Mouse (Mus musculus) MEL (cell line): ENCODE measurements at regions not wholly inside any gene's neighbourhood (a gene's known extent, or its start where the extent isn't known, plus 50 kb on each side); places are given as distances from the start of the nearest gene placed in this dataset.
A peak's percentile ranks its signal among the peaks of the same experiment; 100 is the strongest.
"Not testable (repeated sequence)": the region's sequence is repeated elsewhere in the genome, so short reads cannot be mapped to it uniquely, and the experiment has no call there.

Source experiments
- DNase-seq: peaks from one replicate; pipeline ENCODE4 v3.0.0; 2011; ENCODE audit warnings: low read depth, low spot score
- H3K27ac ChIP-seq: 2 replicates; pipeline ENCODE4 v1.5.1; 2012; ENCODE audit warnings: low read depth, mild to moderate bottlenecking, control low read depth, low read length, moderate library complexity; ENCODE audit not compliant: control insufficient read depth
- H3K27me3 ChIP-seq, 2 experiments: fragments of 150-350 bp in 1 of 2; sonication (generic) in 1 of 2; 2 replicates each; pipeline ENCODE4 v1.6.1; 2012; ENCODE audit warnings: low read length in 2 of 2, mild to moderate bottlenecking in 2 of 2, improper control_type of control experiment in 1 of 2, moderate library complexity in 1 of 2; ENCODE audit not compliant: insufficient read depth in 2 of 2, control insufficient read depth in 1 of 2
- H3K36me3 ChIP-seq, 2 experiments: 2 replicates each; pipeline ENCODE4 v1.6.1; 2012 to 2014; ENCODE audit warnings: low read length in 2 of 2, improper control_type of control experiment in 1 of 2, inconsistent platforms in 1 of 2, mild to moderate bottlenecking in 1 of 2; ENCODE audit not compliant: insufficient read depth in 2 of 2, control insufficient read depth in 1 of 2
- H3K4me1 ChIP-seq, 2 experiments: fragments of 150-350 bp in 1 of 2; sonication (generic) in 1 of 2; 2 replicates each; pipeline ENCODE4 v1.6.1; 2012; ENCODE audit warnings: low read length in 2 of 2, improper control_type of control experiment in 1 of 2, mild to moderate bottlenecking in 1 of 2; ENCODE audit not compliant: insufficient read depth in 2 of 2, control insufficient read depth in 1 of 2
- H3K4me3 ChIP-seq, 2 experiments: fragments of 150-350 bp in 1 of 2; sonication (generic) in 1 of 2; 2 replicates each; pipeline ENCODE4 v1.5.1; 2012; ENCODE audit warnings: low read depth in 2 of 2, low read length in 2 of 2, mild to moderate bottlenecking in 2 of 2, moderate library complexity in 2 of 2, control low read depth in 1 of 2, improper control_type of control experiment in 1 of 2; ENCODE audit not compliant: control insufficient read depth in 1 of 2, insufficient read depth in 1 of 2
- H3K79me2 ChIP-seq: 2 replicates; pipeline ENCODE4 v1.6.1; 2012; ENCODE audit warnings: mild to moderate bottlenecking, low read length, moderate library complexity; ENCODE audit not compliant: control insufficient read depth, poor library complexity, insufficient read depth
- H3K9ac ChIP-seq: 2 replicates; pipeline ENCODE4 v1.6.1; 2012; ENCODE audit warnings: low read depth, mild to moderate bottlenecking, control low read depth, low read length, moderate library complexity; ENCODE audit not compliant: control insufficient read depth, poor library complexity, severe bottlenecking
- H3K9me3 ChIP-seq: fragments of 150-350 bp; sonication (generic); replicated peaks from 2 replicates; pipeline ENCODE4 v1.6.1; 2012; ENCODE audit warnings: mild to moderate bottlenecking, low read length, improper control_type of control experiment, moderate library complexity; ENCODE audit not compliant: insufficient read depth
- BHLHE40 ChIP-seq: IDR thresholded peaks from 2 replicates; pipeline ENCODE4 v1.6.1; 2012; ENCODE audit warnings: low read depth, mild to moderate bottlenecking, inconsistent platforms, low read length, improper control_type of control experiment, borderline replicate concordance
- GATA1 ChIP-seq: IDR thresholded peaks from 2 replicates; pipeline ENCODE4 v1.6.1; 2011; ENCODE audit warnings: low read depth, low read length, improper control_type of control experiment
- HCFC1 ChIP-seq: IDR thresholded peaks from 2 replicates; pipeline ENCODE4 v1.6.1; 2012; ENCODE audit warnings: low read depth, mild to moderate bottlenecking, inconsistent platforms, low read length, improper control_type of control experiment, moderate library complexity
- MAFK ChIP-seq: IDR thresholded peaks from 2 replicates; pipeline ENCODE4 v1.6.1; 2011; ENCODE audit warnings: low read depth, mild to moderate bottlenecking, low read length, improper control_type of control experiment, borderline replicate concordance
- MAX ChIP-seq: IDR thresholded peaks from 2 replicates; pipeline ENCODE4 v1.6.1; 2011; ENCODE audit warnings: low read length, improper control_type of control experiment
- MEF2A ChIP-seq: IDR thresholded peaks from 2 replicates; pipeline ENCODE4 v1.6.1; 2014; ENCODE audit warnings: low read depth, mild to moderate bottlenecking, inconsistent platforms, low read length, improper control_type of control experiment; ENCODE audit not compliant: poor library complexity, insufficient replicate concordance, severe bottlenecking; ENCODE audit errors: extremely low read depth
- MXI1 ChIP-seq: IDR thresholded peaks from 2 replicates; pipeline ENCODE4 v1.6.1; 2011; ENCODE audit warnings: mild to moderate bottlenecking, low read depth, low read length, improper control_type of control experiment
- MYB ChIP-seq: IDR thresholded peaks from 2 replicates; pipeline ENCODE4 v1.6.1; 2011; ENCODE audit warnings: mild to moderate bottlenecking, low read depth, low read length, improper control_type of control experiment
- MYC ChIP-seq: IDR thresholded peaks from 2 replicates; pipeline ENCODE4 v1.6.1; 2011; ENCODE audit warnings: low read depth, mild to moderate bottlenecking, low read length, improper control_type of control experiment, moderate library complexity
- NELFE ChIP-seq: IDR thresholded peaks from 2 replicates; pipeline ENCODE4 v1.6.1; 2011; ENCODE audit warnings: low read depth, low read length, improper control_type of control experiment
- POLR2A ChIP-seq, 2 experiments: IDR thresholded peaks; 2 replicates each; pipeline ENCODE4 v1.6.1; 2011 to 2012; ENCODE audit warnings: low read length in 2 of 2, mild to moderate bottlenecking in 2 of 2, control low read depth in 1 of 2, improper control_type of control experiment in 1 of 2, low read depth in 1 of 2, moderate library complexity in 1 of 2; ENCODE audit not compliant: control insufficient read depth in 1 of 2, insufficient read depth in 1 of 2, poor library complexity in 1 of 2
- POLR2AphosphoS2 ChIP-seq: IDR thresholded peaks from 2 replicates; pipeline ENCODE4 v1.6.1; 2011; ENCODE audit warnings: low read length, improper control_type of control experiment
- POLR2AphosphoS5 ChIP-seq: IDR thresholded peaks from 2 replicates; pipeline ENCODE4 v1.6.1; 2012; ENCODE audit warnings: low read depth, borderline replicate concordance, mild to moderate bottlenecking, inconsistent platforms, low read length, moderate library complexity, mixed read lengths
- RCOR1 ChIP-seq: IDR thresholded peaks from 2 replicates; pipeline ENCODE4 v1.6.1; 2012; ENCODE audit warnings: low read depth, mild to moderate bottlenecking, inconsistent platforms, low read length, improper control_type of control experiment
- SIN3A ChIP-seq: IDR thresholded peaks from 2 replicates; pipeline ENCODE4 v1.6.1; 2012; ENCODE audit warnings: low read length, improper control_type of control experiment, inconsistent platforms
- SMC3 ChIP-seq: IDR thresholded peaks from 2 replicates; pipeline ENCODE4 v1.6.1; 2011; ENCODE audit warnings: low read depth, low read length, improper control_type of control experiment
- UBTF ChIP-seq: IDR thresholded peaks from 2 replicates; pipeline ENCODE4 v1.6.1; 2012; ENCODE audit warnings: low read depth, mild to moderate bottlenecking, inconsistent platforms, low read length, improper control_type of control experiment, moderate library complexity, borderline replicate concordance; ENCODE audit not compliant: insufficient read depth
- USF1 ChIP-seq: IDR thresholded peaks from 2 replicates; pipeline ENCODE4 v1.6.1; 2014; ENCODE audit warnings: low read depth, mild to moderate bottlenecking, inconsistent platforms, low read length, improper control_type of control experiment, moderate library complexity
- ZC3H11A ChIP-seq: IDR thresholded peaks from 2 replicates; pipeline ENCODE4 v1.6.1; 2012; ENCODE audit warnings: low read depth, mild to moderate bottlenecking, inconsistent platforms, low read length, improper control_type of control experiment
- ZMIZ1 ChIP-seq: IDR thresholded peaks from 2 replicates; pipeline ENCODE4 v1.6.1; 2012; ENCODE audit warnings: low read depth, mild to moderate bottlenecking, inconsistent platforms, low read length, improper control_type of control experiment, moderate library complexity
- ZNF384 ChIP-seq: IDR thresholded peaks from 2 replicates; pipeline ENCODE4 v1.6.1; 2012; ENCODE audit warnings: low read depth, mild to moderate bottlenecking, inconsistent platforms, low read length, improper control_type of control experiment

- H3K9ac ChIP-seq, H3K4me1 ChIP-seq, H3K36me3 ChIP-seq, H3K27ac ChIP-seq, H3K4me3 ChIP-seq, H3K79me2 ChIP-seq, H3K9me3 ChIP-seq, H3K27me3 ChIP-seq: not testable (repeated sequence)
- TF ChIP-seq HCFC1 (peak; percentile 68), USF1 (peak; percentile 62)
- DNase-seq = peak; percentile 61
Measured at GRCm38 (mm10) chr3:101206172-101206571, 81.6 kb downstream of the Cd2 start.

GRCm38 (mm10) chr3:101194725-101195124 is 84.6 kb upstream of the Ptgfrn start:
- H3K4me3 ChIP-seq = no peak overlapping the region
- no peak overlapping the region for H3K9ac ChIP-seq
- DNase-seq = no peak
- no peak overlapping the region for H3K27ac ChIP-seq
- no peaks in the 10 kb centered on the region for H3K79me2 ChIP-seq
- no peaks in the 10 kb centered on the region for H3K4me1 ChIP-seq
- H3K9me3 ChIP-seq = no peaks in the 10 kb centered on the region
- TF ChIP-seq ZMIZ1 (no peak), MAX (no peak), MAFK (no peak), POLR2AphosphoS5 (no peak), SMC3 (no peak), POLR2AphosphoS2 (no peak)
- H3K36me3 ChIP-seq = no peaks in the 10 kb centered on the region
- no peaks in the 10 kb centered on the region for H3K27me3 ChIP-seq

- no peaks in the 10 kb centered on the region for H3K4me1 ChIP-seq
- H3K9ac ChIP-seq = no peak overlapping the region
- no peaks in the 10 kb centered on the region for H3K36me3 ChIP-seq
- no peak for DNase-seq
- no peaks in the 10 kb centered on the region for H3K27me3 ChIP-seq
- no peak overlapping the region for H3K4me3 ChIP-seq
- H3K27ac ChIP-seq = no peak overlapping the region
- no peaks in the 10 kb centered on the region for H3K79me2 ChIP-seq
- no peaks in the 10 kb centered on the region for H3K9me3 ChIP-seq
- TF ChIP-seq MXI1 (no peak), ZC3H11A (no peak), UBTF (no peak), POLR2A (IDR thresholded peaks at IDR 0.05; ENCODE audit: control insufficient read depth in 1 of 2, insufficient read depth in 1 of 2, low read depth in 1 of 2, low read length in 2 of 2, poor library complexity in 1 of 2) (no peak), BHLHE40 (no peak), POLR2AphosphoS5 (no peak), ZMIZ1 (no peak), MEF2A (no peak), RCOR1 (no peak), MAX (no peak), NELFE (no peak), MYC (no peak), GATA1 (no peak), MYB (no peak), SIN3A (no peak), ZNF384 (no peak), HCFC1 (no peak)
Measured at GRCm38 (mm10) chr3:101194319-101194718, 84.2 kb upstream of the Ptgfrn start.
